Mouse (Mus musculus) gastrocnemius, postnatal 36 days (tissue): ENCODE results near the gene Rmnd5b. TPM values are rescaled to one million over a fixed set of nuclear protein-coding genes. Genes with fewer than 3 reads are reported as not detected.

Experiments used
- total RNA-seq, 2 experiments: library from RNA; stranded (reverse); gene quantifications; 2 replicates each; pipeline ENCODE4 v1.2.3; 2021

Gene Rmnd5b
- total RNA-seq, 2 experiments from 2014 or later = 8.5 to 12.1 TPM

Other genes with a start within 250 kb of the Rmnd5b start
- gene Phykpl, start 51.1 kb downstream of the Rmnd5b start, total RNA-seq = 10 to 100 TPM; 13.1 to 15.7 TPM
- 100 to 1,000 TPM in 1 of 2 experiments, 10 to 100 TPM in 1; 93.4 to 103 TPM for gene Hnrnpab, start 29.0 kb downstream of the Rmnd5b start, total RNA-seq
- 10 to 100 TPM; 21.0 to 24.7 TPM for gene Nhp2, start 16.2 kb downstream of the Rmnd5b start, total RNA-seq
- 1 to 10 TPM; 3.3 to 6.0 TPM for gene N4bp3, start 14.9 kb upstream of the Rmnd5b start, total RNA-seq
- gene D930048N14Rik, start 15.1 kb upstream of the Rmnd5b start, total RNA-seq = under 1 TPM; 0.18 to 0.30 TPM
- gene 0610009B22Rik, start 53.0 kb upstream of the Rmnd5b start, total RNA-seq = 10 to 100 TPM; 31.8 to 32.0 TPM
- 10 to 100 TPM; 38.8 to 42.3 TPM for gene Sec24a, start 127.7 kb upstream of the Rmnd5b start, total RNA-seq
- 100 to 1,000 TPM; 428 to 446 TPM for gene Sar1b, start 127.8 kb upstream of the Rmnd5b start, total RNA-seq
- 1 to 10 TPM; 3.6 to 4.4 TPM for gene Jade2, start 221.8 kb upstream of the Rmnd5b start, total RNA-seq